13 mouse cellular contexts compared by ENCODE assay signal in genomic region chr2:173456083-173456482, GRCm38 (mm10).
DNase-seq lines count a peak whose midpoint lies in the region; ATAC-seq and TF ChIP-seq lines count a peak whose summit lies in the region.
"Had no signal": no experiment of that assay in that cellular context is flagged by ENCODE, and none has a peak within 500 bp of the region (broad histone marks: within the 10 kb centered on the region; RNA-seq: fewer than 3 reads in every experiment).

No protein-coding gene starts in this region.

- DNase-seq in gastrocnemius, postnatal 10 days: peak; percentile 2
- no peak for DNase-seq in gastrocnemius, adult 18-20 months (ENCODE audit: low spot score)
- no peak for DNase-seq in lung, adult 2 months
- no peak for DNase-seq in lung, postnatal 14 days
- no peak for DNase-seq in Patski (ENCODE audit: low read depth, low spot score)
- peak; percentile 50 for DNase-seq in thymus, postnatal 0 days (ENCODE audit: low spot score)
- DNase-seq in left cerebral cortex, postnatal 36 days (ENCODE audit: low spot score in 2 of 2): no peak
- DNase-seq in right cerebral cortex, postnatal 25 days: no peak
- DNase-seq: embryo, embryonic 11 days; retina, postnatal 1 day had no signal

- intact Hi-C loops in left cerebral cortex, postnatal 36 days (cut with DNase I): no loop called here

- no peaks in the 10 kb centered on the region for H3K27me3 ChIP-seq in Patski
- H3K27me3 ChIP-seq: forebrain, embryonic 13.5 days; heart, embryonic 12.5 days; limb, embryonic 15.5 days had no signal

- POLR2A ChIA-PET in Patski (lab: Charles Lee): interaction anchor here (0.6 kb wide), 1 partner anchor 206 kb away, joined by 3 read pairs; no protein-coding TSS in a partner anchor

- no peaks in the 10 kb centered on the region for H3K4me1 ChIP-seq in lung, adult 2 months (ENCODE audit: control insufficient read depth, insufficient read depth, low read length)
- H3K4me1 ChIP-seq: forebrain, embryonic 13.5 days; heart, embryonic 12.5 days had no signal

- in situ Hi-C loops in Patski (cut with MboI; ENCODE audit: low pct_unique_long_range_greater_than_20kb): loop anchor here (10.0 kb wide), 1 partner anchor 231 kb away; no protein-coding TSS in a partner anchor

- TF ChIP-seq CTCF in lung, adult 2 months (IDR thresholded peaks at IDR 0.05; ENCODE audit: insufficient read depth, low read length): 0 out of 2 replicates have a peak, but pooled peaks have one; percentile 3
- TF ChIP-seq CTCF in Patski (IDR thresholded peaks at IDR 0.05): peak; percentile 49

- CTCF ChIA-PET in Patski (lab: Charles Lee): no interaction called here

- no peak for TF ChIP-seq POLR2A in lung, adult 2 months (IDR thresholded peaks at IDR 0.05; ENCODE audit: borderline replicate concordance, extremely low read depth, low read depth, low read length)

- ATAC-seq in Patski: no peak
- ATAC-seq: forebrain, embryonic 13.5 days had no signal

- no peak overlapping the region for H3K4me3 ChIP-seq in lung, adult 2 months (replicated peaks; ENCODE audit: extremely low read depth, low read depth, low read length)
- H3K4me3 ChIP-seq: forebrain, embryonic 13.5 days; heart, embryonic 12.5 days; limb, embryonic 15.5 days had no signal

- WGBS in lung, adult 2 months: 83% methylated on average over 7 of the region's 7 CpGs

Comparison
In these comparisons a context has a peak if more than half of its experiments do, and no peak if none do; other contexts are left out.
1. DNase-seq: peak in gastrocnemius, postnatal 10 days (single experiment) and thymus, postnatal 0 days (single experiment); none in gastrocnemius, adult 18-20 months (single experiment), lung, adult 2 months (single experiment), lung, postnatal 14 days (single experiment), Patski (single experiment), left cerebral cortex, postnatal 36 days (0 of 2) and right cerebral cortex, postnatal 25 days (single experiment).